In genomic region chr15:62849326-62849725, GRCm38 (mm10) we compare ENCODE assay signal across 15 mouse cellular contexts.
A peak's percentile ranks its signal among the peaks of the same experiment; 100 is the strongest.
DNase-seq lines count a peak whose midpoint lies in the region; ATAC-seq lines count a peak whose summit lies in the region.
"Had no signal": no experiment of that assay in that cellular context is flagged by ENCODE, and none has a peak within 500 bp of the region (broad histone marks: within the 10 kb centered on the region; RNA-seq: fewer than 3 reads in every experiment).

No protein-coding gene starts in this region.

- no peak overlapping the region for H3K4me3 ChIP-seq in heart, embryonic 10.5 days
- H3K4me3 ChIP-seq in kidney, embryonic 15.5 days (replicated peaks), result no peak overlapping the region
- no peak overlapping the region for H3K4me3 ChIP-seq in hindbrain, embryonic 14.5 days (replicated peaks; ENCODE audit: low read length)
- H3K4me3 ChIP-seq: forebrain, embryonic 12.5 days; heart, embryonic 12.5 days had no signal

- DNase-seq in heart, adult 11 months, result peak; percentile 89
- no peak for DNase-seq in heart, embryonic 10.5 days (ENCODE audit: low spot score)
- peak; percentile 34 for DNase-seq in 3134 (ENCODE audit: extremely low read depth, insufficient read length, low spot score)
- DNase-seq in adrenal gland, adult 2 months, result peak; percentile 70
- DNase-seq in hindbrain, embryonic 14.5 days (ENCODE audit: low spot score), result no peak
- no peak for DNase-seq in left cerebral cortex, postnatal 14 days (ENCODE audit: low spot score in 2 of 2)
- DNase-seq: cerebellum, adult 11-12 months; liver; thymus, adult 18-20 months had no signal

- no peaks in the 10 kb centered on the region for H3K27me3 ChIP-seq in heart, embryonic 10.5 days (ENCODE audit: insufficient read depth, poor library complexity, severe bottlenecking)
- H3K27me3 ChIP-seq in kidney, embryonic 15.5 days, result no peaks in the 10 kb centered on the region
- H3K27me3 ChIP-seq in hindbrain, embryonic 14.5 days (ENCODE audit: control insufficient read depth, insufficient read depth, low read length), result no peaks in the 10 kb centered on the region
- H3K27me3 ChIP-seq: forebrain, embryonic 12.5 days; heart, embryonic 12.5 days; Patski had no signal

- no peak overlapping the region for H3K27ac ChIP-seq in heart, embryonic 10.5 days
- no peak overlapping the region for H3K27ac ChIP-seq in kidney, embryonic 15.5 days
- no peak overlapping the region for H3K27ac ChIP-seq in hindbrain, embryonic 14.5 days
- H3K27ac ChIP-seq: forebrain, embryonic 12.5 days; kidney, postnatal 0 days had no signal

- no peaks in the 10 kb centered on the region for H3K36me3 ChIP-seq in heart, embryonic 10.5 days
- H3K36me3 ChIP-seq in kidney, embryonic 15.5 days, result no peaks in the 10 kb centered on the region
- no peaks in the 10 kb centered on the region for H3K36me3 ChIP-seq in hindbrain, embryonic 14.5 days (replicated peaks; ENCODE audit: control insufficient read depth, insufficient read depth)
- H3K36me3 ChIP-seq: forebrain, embryonic 12.5 days; heart, embryonic 12.5 days had no signal

- H3K4me2 ChIP-seq in kidney, embryonic 15.5 days, result no peak overlapping the region
- H3K4me2 ChIP-seq in hindbrain, embryonic 14.5 days (replicated peaks), result no peak overlapping the region
- H3K4me2 ChIP-seq: forebrain, embryonic 12.5 days; heart, embryonic 12.5 days had no signal

- H3K9ac ChIP-seq in kidney, embryonic 15.5 days, result no peak overlapping the region
- no peak overlapping the region for H3K9ac ChIP-seq in hindbrain, embryonic 14.5 days
- H3K9ac ChIP-seq: forebrain, embryonic 12.5 days; heart, embryonic 12.5 days had no signal

- H3K4me1 ChIP-seq in heart, embryonic 10.5 days, result no peaks in the 10 kb centered on the region
- no peaks in the 10 kb centered on the region for H3K4me1 ChIP-seq in kidney, embryonic 15.5 days
- no peaks in the 10 kb centered on the region for H3K4me1 ChIP-seq in hindbrain, embryonic 14.5 days (replicated peaks; ENCODE audit: control insufficient read depth, insufficient read depth, low read length)
- H3K4me1 ChIP-seq: forebrain, embryonic 12.5 days; heart, embryonic 12.5 days had no signal

- intact Hi-C loops in left cerebral cortex, postnatal 14 days (cut with DNase I), result no loop called here

- H3K9me3 ChIP-seq in heart, embryonic 10.5 days, result no peaks in the 10 kb centered on the region
- H3K9me3 ChIP-seq in kidney, embryonic 15.5 days (replicated peaks), result no peaks in the 10 kb centered on the region
- no peaks in the 10 kb centered on the region for H3K9me3 ChIP-seq in hindbrain, embryonic 14.5 days (ENCODE audit: control insufficient read depth, low read length)
- H3K9me3 ChIP-seq: forebrain, embryonic 12.5 days; heart, embryonic 12.5 days had no signal

- ATAC-seq in kidney, embryonic 15.5 days (replicated peaks; ENCODE audit: low FRiP score), result peak; percentile 43; the same call in 1 of the 2 replicates
- no peak for ATAC-seq in hindbrain, embryonic 14.5 days (ENCODE audit: low FRiP score)
- ATAC-seq: CD4-positive, CD25-positive, alpha-beta regulatory T cell, adult 4 months had no signal

Comparison
In these comparisons a context has a peak if more than half of its experiments do, and no peak if none do; other contexts are left out.
1. DNase-seq: peak in heart, adult 11 months (single experiment), 3134 (single experiment) and adrenal gland, adult 2 months (single experiment); none in heart, embryonic 10.5 days (single experiment), hindbrain, embryonic 14.5 days (single experiment) and left cerebral cortex, postnatal 14 days (0 of 2).